8 mouse cellular contexts compared by ENCODE assay signal in genomic region chr2:84677968-84678880, GRCm38 (mm10). TPM values are rescaled to one million over a fixed set of nuclear protein-coding genes. Genes with fewer than 3 reads are reported as not detected.
DNase-seq lines count a peak whose midpoint lies in the region; ATAC-seq lines count a peak whose summit lies in the region.

Gene Gm28635 (minus strand): TSS chr2:84678041.
Gene Med19 (plus strand): TSS chr2:84678402.

- peak; percentile 91 to 93 for DNase-seq in B cell, adult 2 months
- DNase-seq in brain, adult 2 months (ENCODE audit: low read depth, low spot score): peak; percentile 100
- DNase-seq in heart, embryonic 10.5 days (ENCODE audit: low spot score): peak; percentile 99
- peak; percentile 93 for DNase-seq in liver
- DNase-seq in spleen, postnatal 4 days (ENCODE audit: low spot score in 2 of 2): peak; percentile 90 to 92

- peak within 1 kb of the TSS; percentile 68 for H3K4me2 ChIP-seq in kidney, embryonic 15.5 days

- peak within 1 kb of the TSS; percentile 94 for H3K9ac ChIP-seq in kidney, embryonic 15.5 days

- H3K27ac ChIP-seq in heart, embryonic 10.5 days: peak within 1 kb of the TSS; percentile 90
- H3K27ac ChIP-seq in kidney, embryonic 15.5 days: peak within 1 kb of the TSS; percentile 88

- WGBS in heart, embryonic 10.5 days: under 1% methylated on average over 44 of the region's 44 CpGs
- under 1% methylated on average over 44 of the region's 44 CpGs for WGBS in kidney, embryonic 15.5 days

- no peaks in the 10 kb centered on the region for H3K27me3 ChIP-seq in heart, embryonic 10.5 days (ENCODE audit: insufficient read depth, poor library complexity, severe bottlenecking)
- H3K27me3 ChIP-seq in kidney, embryonic 15.5 days: no peaks in the 10 kb centered on the region

- H3K9me3 ChIP-seq in heart, embryonic 10.5 days: no peaks in the 10 kb centered on the region
- H3K9me3 ChIP-seq in kidney, embryonic 15.5 days (replicated peaks): no peaks in the 10 kb centered on the region

- H3K4me1 ChIP-seq in heart, embryonic 10.5 days: peaks cover 27% of the 10 kb centered on the region
- peaks cover 20% of the 10 kb centered on the region for H3K4me1 ChIP-seq in kidney, embryonic 15.5 days

- H3K4me3 ChIP-seq in heart, embryonic 10.5 days: peak within 1 kb of the TSS; percentile 90
- peak within 1 kb of the TSS; percentile 98 for H3K4me3 ChIP-seq in kidney, embryonic 15.5 days (replicated peaks)

- peak; percentile 92 for ATAC-seq in erythroblast, adult 5-6 weeks (replicated peaks; ENCODE audit: low FRiP score, poor library complexity, severe bottlenecking)
- peak; percentile 100 for ATAC-seq in kidney, embryonic 15.5 days (replicated peaks; ENCODE audit: low FRiP score)
- ATAC-seq in monocyte, adult 5-6 weeks (replicated peaks; ENCODE audit: insufficient number of reproducible peaks, low FRiP score, low TSS enrichment, poor library complexity, severe bottlenecking): peak; percentile 97

- H3K36me3 ChIP-seq in heart, embryonic 10.5 days: peaks cover 35% of the 10 kb centered on the region
- peaks cover 40% of the 10 kb centered on the region for H3K36me3 ChIP-seq in kidney, embryonic 15.5 days

RNA-seq across cellular contexts. Expression of gene Gm28635, which starts in this region (rescaled TPM):
- not detected in 2 replicates for total RNA-seq in erythroblast, adult 5-6 weeks (2015; ENCODE audit: low replicate concordance)
- total RNA-seq in erythroblast, adult 5-6 weeks (2017; ENCODE audit: low replicate concordance): 1.8 TPM in 1 of 2 replicates, not detected in the other
- not detected in 2 replicates for polyA plus RNA-seq in heart, embryonic 10.5 days (2016; fragmentation: Nextera tagmentation; extraction: Ambion mirVana)
- polyA plus RNA-seq in kidney, embryonic 15.5 days (2015; fragmentation: Nextera tagmentation; extraction: Ambion mirVana): not detected in 2 replicates
- total RNA-seq in monocyte, adult 5-6 weeks (2017): 4.1 TPM in 1 of 3 replicates, not detected in the others

RNA-seq across cellular contexts. Expression of gene Med19, which starts in this region (rescaled TPM):
- total RNA-seq in erythroblast, adult 5-6 weeks (2015; ENCODE audit: low replicate concordance): 14.0 and 24.7 TPM in 2 replicates
- total RNA-seq in erythroblast, adult 5-6 weeks (2017; ENCODE audit: low replicate concordance): 12.0 and 18.8 TPM in 2 replicates
- polyA plus RNA-seq in heart, embryonic 10.5 days (2016; fragmentation: Nextera tagmentation; extraction: Ambion mirVana): 30.8 and 39.9 TPM in 2 replicates
- polyA plus RNA-seq in kidney, embryonic 15.5 days (2015; fragmentation: Nextera tagmentation; extraction: Ambion mirVana): 41.3 and 44.4 TPM in 2 replicates
- 10.5 to 19.9 TPM (median 11.5 TPM) in 3 replicates for total RNA-seq in monocyte, adult 5-6 weeks (2017)

Comparison
In these comparisons a context has a peak if more than half of its experiments do, and no peak if none do; other contexts are left out.
1. Peak in every context shown above with its lines: DNase-seq, ATAC-seq, H3K4me3 ChIP-seq and H3K27ac ChIP-seq.